Mouse (Mus musculus) forebrain, embryonic 13.5 days (tissue): ENCODE data around the gene Trabd2b. TPM values are rescaled to one million over a fixed set of nuclear protein-coding genes. Genes with fewer than 3 reads are reported as not detected.

Source experiments
- ATAC-seq: fragments of 200-750 bp; cut with Nextera tagmentation; 2 replicates; pipeline ENCODE4 v1.8.0; 2017
- H3K27ac ChIP-seq: fragments of 300-500 bp; sonication (generic); 2 replicates; pipeline ENCODE4 v1.5.1; 2015; ENCODE audit warnings: inconsistent platforms, mild to moderate bottlenecking, moderate library complexity
- H3K27me3 ChIP-seq: fragments of 300-500 bp; sonication (generic); 2 replicates; pipeline ENCODE4 v1.6.1; 2015; ENCODE audit warnings: mild to moderate bottlenecking, inconsistent platforms
- H3K36me3 ChIP-seq: fragments of 300-500 bp; sonication (generic); 2 replicates; pipeline ENCODE4 v1.6.1; 2015; ENCODE audit warnings: mild to moderate bottlenecking, inconsistent platforms; ENCODE audit not compliant: poor library complexity, severe bottlenecking
- H3K4me1 ChIP-seq: fragments of 300-500 bp; sonication (generic); 2 replicates; pipeline ENCODE4 v1.6.1; 2015; ENCODE audit warnings: inconsistent platforms
- H3K4me2 ChIP-seq: fragments of 300-500 bp; sonication (generic); 2 replicates; pipeline ENCODE4 v1.6.1; 2015; ENCODE audit warnings: inconsistent platforms, mild to moderate bottlenecking, moderate library complexity
- H3K4me3 ChIP-seq: fragments of 300-500 bp; sonication (generic); 2 replicates; pipeline ENCODE4 v1.5.1; 2015; ENCODE audit warnings: mild to moderate bottlenecking, inconsistent platforms
- H3K9ac ChIP-seq: fragments of 300-500 bp; sonication (generic); 2 replicates; pipeline ENCODE4 v1.6.1; 2015; ENCODE audit warnings: mild to moderate bottlenecking, inconsistent platforms
- H3K9me3 ChIP-seq: fragments of 300-500 bp; sonication (generic); replicated peaks from 2 replicates; pipeline ENCODE4 v1.6.1; 2016; ENCODE audit warnings: inconsistent platforms
- whole genome bisulfite sequencing: fragments of 180-500 bp; shearing (Covaris S2); methylation state at CpG from one replicate; pipeline ENCODE4 v1.1.7; 2015; 5-methylcytosine and 5-hydroxymethylcytosine counted together
- polyA plus RNA-seq: library from polyadenylated mRNA; unstranded; fragments of >200 nt; fragmentation: Nextera tagmentation; extraction: Ambion mirVana; gene quantifications from 2 replicates; pipeline ENCODE4 v1.2.1, GENCODE M21; 2015

The Trabd2b gene
- polyA plus RNA-seq, 1 experiment from 2014 or later: 0.27 TPM

- Histone ChIP-seq H3K4me2 (no peak overlapping the region), H3K27me3 (no peaks in the 10 kb centered on the region), H3K4me1 (no peaks in the 10 kb centered on the region), H3K27ac (no peak overlapping the region), H3K9ac (no peak overlapping the region), H3K36me3 (no peaks in the 10 kb centered on the region), H3K9me3 (no peaks in the 10 kb centered on the region), H3K4me3 (no peak overlapping the region)
- no peak for ATAC-seq
- WGBS: 68% methylated on average over 11 of the region's 11 CpGs
Measured at GRCm38 (mm10) chr4:114504227-114505041, 97.9 kb downstream of the Trabd2b start.

- 88% methylated on average over 6 of the region's 6 CpGs for WGBS
- no peak overlapping the region for H3K4me3 ChIP-seq
- H3K4me1 ChIP-seq: no peaks in the 10 kb centered on the region
- no peaks in the 10 kb centered on the region for H3K9me3 ChIP-seq
- H3K36me3 ChIP-seq: no peaks in the 10 kb centered on the region
- H3K4me2 ChIP-seq: no peak overlapping the region
- no peak overlapping the region for H3K9ac ChIP-seq
- ATAC-seq: no peak
- H3K27ac ChIP-seq: no peak overlapping the region
- H3K27me3 ChIP-seq: no peaks in the 10 kb centered on the region
Measured at GRCm38 (mm10) chr4:114509601-114510000, 103.1 kb downstream of the Trabd2b start.

- H3K27me3 ChIP-seq: no peaks in the 10 kb centered on the region
- H3K27ac ChIP-seq: no peak overlapping the region
- H3K4me3 ChIP-seq: no peak overlapping the region
- no peak for ATAC-seq
- no peaks in the 10 kb centered on the region for H3K36me3 ChIP-seq
- no peak overlapping the region for H3K9ac ChIP-seq
- H3K4me1 ChIP-seq: 0 out of 2 replicates have a peak, but pooled peaks cover 3% of the 10 kb centered on the region
- H3K9me3 ChIP-seq: no peaks in the 10 kb centered on the region
- H3K4me2 ChIP-seq: no peak overlapping the region
- 96% methylated on average over 3 of the region's 3 CpGs for WGBS
Measured at GRCm38 (mm10) chr4:114511649-114512048, 105.1 kb downstream of the Trabd2b start.

GRCm38 (mm10) chr4:114513149-114513548 lies 106.6 kb downstream of the Trabd2b start:
- no peaks in the 10 kb centered on the region for H3K9me3 ChIP-seq
- no peak for ATAC-seq
- no peaks in the 10 kb centered on the region for H3K27me3 ChIP-seq
- H3K4me2 ChIP-seq: no peak overlapping the region
- no peak overlapping the region for H3K4me3 ChIP-seq
- no peak overlapping the region for H3K27ac ChIP-seq
- H3K9ac ChIP-seq: no peak overlapping the region
- H3K36me3 ChIP-seq: no peaks in the 10 kb centered on the region
- 0 out of 2 replicates have a peak, but pooled peaks cover 5% of the 10 kb centered on the region for H3K4me1 ChIP-seq

GRCm38 (mm10) chr4:114515330-114515771 lies 108.8 kb downstream of the Trabd2b start:
- no peaks in the 10 kb centered on the region for H3K36me3 ChIP-seq
- H3K27ac ChIP-seq: no peak overlapping the region
- H3K4me2 ChIP-seq: no peak overlapping the region
- H3K4me3 ChIP-seq: no peak overlapping the region
- WGBS: 79% methylated on average over 5 of the region's 5 CpGs
- 0 out of 2 replicates have a peak, but pooled peaks cover 5% of the 10 kb centered on the region for H3K4me1 ChIP-seq
- no peaks in the 10 kb centered on the region for H3K9me3 ChIP-seq
- H3K27me3 ChIP-seq: no peaks in the 10 kb centered on the region
- H3K9ac ChIP-seq: no peak overlapping the region
- ATAC-seq: no peak

GRCm38 (mm10) chr4:114516651-114517050 lies 110.1 kb downstream of the Trabd2b start:
- whole genome bisulfite sequencing: 24% methylated on average over 4 of the region's 4 CpGs
- Histone ChIP-seq H3K4me3 (no peak overlapping the region), H3K36me3 (no peaks in the 10 kb centered on the region), H3K27me3 (no peaks in the 10 kb centered on the region), H3K27ac (no peak overlapping the region), H3K9me3 (no peaks in the 10 kb centered on the region), H3K9ac (no peak overlapping the region), H3K4me2 (no peak overlapping the region), H3K4me1 (0 out of 2 replicates have a peak, but pooled peaks cover 5% of the 10 kb centered on the region)
- ATAC-seq: no peak

GRCm38 (mm10) chr4:114518061-114518460 lies 111.5 kb downstream of the Trabd2b start:
- 80% methylated on average over 3 of the region's 3 CpGs for WGBS
- no peaks in the 10 kb centered on the region for H3K36me3 ChIP-seq
- no peak for ATAC-seq
- H3K9me3 ChIP-seq: no peaks in the 10 kb centered on the region
- no peak overlapping the region for H3K4me3 ChIP-seq
- no peaks in the 10 kb centered on the region for H3K27me3 ChIP-seq
- H3K4me2 ChIP-seq: no peak overlapping the region
- no peak overlapping the region for H3K27ac ChIP-seq
- 0 out of 2 replicates have a peak, but pooled peaks cover 5% of the 10 kb centered on the region for H3K4me1 ChIP-seq
- no peak overlapping the region for H3K9ac ChIP-seq

- no peaks in the 10 kb centered on the region for H3K36me3 ChIP-seq
- H3K4me2 ChIP-seq: no peak overlapping the region
- H3K27ac ChIP-seq: no peak overlapping the region
- H3K4me1 ChIP-seq: 0 out of 2 replicates have a peak, but pooled peaks cover 5% of the 10 kb centered on the region
- WGBS: 90% methylated on average over 1 of the region's 1 CpGs
- no peaks in the 10 kb centered on the region for H3K27me3 ChIP-seq
- H3K9me3 ChIP-seq: no peaks in the 10 kb centered on the region
- ATAC-seq: no peak
- H3K4me3 ChIP-seq: no peak overlapping the region
- H3K9ac ChIP-seq: no peak overlapping the region
Measured at GRCm38 (mm10) chr4:114518571-114518970, 112.0 kb downstream of the Trabd2b start.

- no peaks in the 10 kb centered on the region for H3K9me3 ChIP-seq
- H3K4me2 ChIP-seq: no peak overlapping the region
- 0 out of 2 replicates have a peak, but pooled peaks cover 5% of the 10 kb centered on the region for H3K4me1 ChIP-seq
- no peaks in the 10 kb centered on the region for H3K36me3 ChIP-seq
- no peaks in the 10 kb centered on the region for H3K27me3 ChIP-seq
- H3K27ac ChIP-seq: no peak overlapping the region
- H3K4me3 ChIP-seq: no peak overlapping the region
- 87% methylated on average over 4 of the region's 4 CpGs for WGBS
- ATAC-seq: no peak
- H3K9ac ChIP-seq: no peak overlapping the region
Measured at GRCm38 (mm10) chr4:114519321-114519720, 112.8 kb downstream of the Trabd2b start.

GRCm38 (mm10) chr4:114519966-114520365 lies 113.4 kb downstream of the Trabd2b start:
- ATAC-seq: no peak
- Histone ChIP-seq H3K4me3 (no peak overlapping the region), H3K9ac (no peak overlapping the region), H3K36me3 (no peaks in the 10 kb centered on the region), H3K27me3 (no peaks in the 10 kb centered on the region), H3K27ac (no peak overlapping the region), H3K9me3 (no peaks in the 10 kb centered on the region), H3K4me2 (no peak overlapping the region), H3K4me1 (0 out of 2 replicates have a peak, but pooled peaks cover 5% of the 10 kb centered on the region)
- WGBS: 91% methylated on average over 3 of the region's 3 CpGs

GRCm38 (mm10) chr4:114523335-114524188 lies 117.0 kb downstream of the Trabd2b start:
- Histone ChIP-seq H3K4me2 (no peak overlapping the region), H3K27ac (no peak overlapping the region), H3K9ac (no peak overlapping the region), H3K36me3 (no peaks in the 10 kb centered on the region), H3K4me1 (no peaks in the 10 kb centered on the region), H3K27me3 (no peaks in the 10 kb centered on the region), H3K9me3 (no peaks in the 10 kb centered on the region), H3K4me3 (no peak overlapping the region)
- ATAC-seq: no peak
- WGBS: 82% methylated on average over 5 of the region's 5 CpGs

GRCm38 (mm10) chr4:114531591-114531990 lies 125.1 kb downstream of the Trabd2b start:
- no peak overlapping the region for H3K4me2 ChIP-seq
- H3K27ac ChIP-seq: no peak overlapping the region
- WGBS: 33% methylated on average over 6 of the region's 6 CpGs
- H3K36me3 ChIP-seq: no peaks in the 10 kb centered on the region
- H3K27me3 ChIP-seq: no peaks in the 10 kb centered on the region
- H3K9ac ChIP-seq: no peak overlapping the region
- no peak for ATAC-seq
- no peak overlapping the region for H3K4me3 ChIP-seq
- no peaks in the 10 kb centered on the region for H3K9me3 ChIP-seq
- H3K4me1 ChIP-seq: no peaks in the 10 kb centered on the region
